Comparison of ENCODE assay signal across 17 mouse cellular contexts in genomic region chr6:82715653-82716052, GRCm38 (mm10). TPM values are rescaled to one million over a fixed set of nuclear protein-coding genes. Genes with fewer than 3 reads are reported as not detected.
DNase-seq lines count a peak whose midpoint lies in the region; ATAC-seq and TF ChIP-seq lines count a peak whose summit lies in the region.
"Had no signal": no experiment of that assay in that cellular context is flagged by ENCODE, and none has a peak within 500 bp of the region (broad histone marks: within the 10 kb centered on the region; RNA-seq: fewer than 3 reads in every experiment).

No protein-coding gene starts in this region.

- peak; percentile 6; the same call in 1 of the 2 replicates for ATAC-seq in hindbrain, embryonic 15.5 days (ENCODE audit: low FRiP score, low read depth)
- no peak for ATAC-seq in hindbrain, postnatal 0 days
- peak; percentile 57 for ATAC-seq in common myeloid progenitor, adult 5-6 weeks (replicated peaks; ENCODE audit: low read depth, poor library complexity, severe bottlenecking)
- peak; percentile 80 for ATAC-seq in megakaryocyte progenitor cell, adult 5-6 weeks (replicated peaks; ENCODE audit: poor library complexity)

- no peaks in the 10 kb centered on the region for H3K27me3 ChIP-seq in hindbrain, embryonic 15.5 days
- no peaks in the 10 kb centered on the region for H3K27me3 ChIP-seq in hindbrain, postnatal 0 days (ENCODE audit: insufficient read depth, low read length)

- H3K36me3 ChIP-seq in hindbrain, embryonic 15.5 days = no peaks in the 10 kb centered on the region
- no peaks in the 10 kb centered on the region for H3K36me3 ChIP-seq in hindbrain, postnatal 0 days (ENCODE audit: insufficient read depth, low read length)
- H3K36me3 ChIP-seq: midbrain, embryonic 10.5 days had no signal

- TF ChIP-seq CTCF in hindbrain, postnatal 0 days (IDR thresholded peaks at IDR 0.05; ENCODE audit: low read depth) = no peak

- H3K4me3 ChIP-seq in hindbrain, embryonic 15.5 days = no peak overlapping the region
- no peak overlapping the region for H3K4me3 ChIP-seq in hindbrain, postnatal 0 days (ENCODE audit: low read length)
- H3K4me3 ChIP-seq: erythroblast, embryonic 14.5 days; midbrain, embryonic 10.5 days had no signal

- no peaks in the 10 kb centered on the region for H3K9me3 ChIP-seq in hindbrain, embryonic 15.5 days
- H3K9me3 ChIP-seq in hindbrain, postnatal 0 days (ENCODE audit: low read length) = no peaks in the 10 kb centered on the region
- H3K9me3 ChIP-seq: midbrain, embryonic 10.5 days had no signal

- DNase-seq in hindbrain, postnatal 0 days (ENCODE audit: low spot score) = no peak
- DNase-seq in 3T3-L1 (ENCODE audit: low read depth, low spot score) = peak; percentile 40
- no peak for DNase-seq in thymus, postnatal 25 days
- no peak for DNase-seq in cerebellum, adult 11-12 months
- DNase-seq in Muller cell, postnatal 12 days (ENCODE audit: inconsistent ontology term) = no peak
- DNase-seq: cerebellum, adult 8-10 months; gastrocnemius, postnatal 14 days; heart, postnatal 4 days; kidney, adult 11 months; lung, adult 18-20 months; thymus, postnatal 14 days had no signal

- no peak overlapping the region for H3K4me2 ChIP-seq in hindbrain, embryonic 15.5 days
- H3K4me2 ChIP-seq in hindbrain, postnatal 0 days (ENCODE audit: low read depth, low read length) = no peak overlapping the region
- H3K4me2 ChIP-seq: heart, embryonic 11.5 days had no signal

- H3K4me1 ChIP-seq in hindbrain, embryonic 15.5 days (replicated peaks) = no peaks in the 10 kb centered on the region
- no peaks in the 10 kb centered on the region; the same call in 1 of the 2 replicates for H3K4me1 ChIP-seq in hindbrain, postnatal 0 days (ENCODE audit: insufficient read depth, low read length)
- H3K4me1 ChIP-seq: midbrain, embryonic 10.5 days had no signal

- WGBS in hindbrain, embryonic 15.5 days = 79% methylated on average over 3 of the region's 3 CpGs
- 82% methylated on average over 3 of the region's 3 CpGs for WGBS in hindbrain, postnatal 0 days

- no peak overlapping the region for H3K9ac ChIP-seq in hindbrain, embryonic 15.5 days
- H3K9ac ChIP-seq in hindbrain, postnatal 0 days (replicated peaks; ENCODE audit: low read length) = no peak overlapping the region

- no peak overlapping the region for H3K27ac ChIP-seq in hindbrain, embryonic 15.5 days (replicated peaks)
- H3K27ac ChIP-seq in hindbrain, postnatal 0 days = no peak overlapping the region
- H3K27ac ChIP-seq: midbrain, embryonic 10.5 days had no signal

RNA-seq across cellular contexts. Expression of gene Pole4, which starts 10.5 kb away (rescaled TPM):
- polyA plus RNA-seq in hindbrain, embryonic 15.5 days (2015; fragmentation: Nextera tagmentation; extraction: Ambion mirVana) = 125 and 130 TPM in 2 replicates
- total RNA-seq in hindbrain, postnatal 0 days (2014; rRNA removed) = 55.7 and 68.4 TPM in 2 replicates
- polyA plus RNA-seq in hindbrain, postnatal 0 days (2015; fragmentation: Nextera tagmentation; extraction: Ambion mirVana) = 136 and 142 TPM in 2 replicates
- 57.4 and 61.9 TPM in 2 replicates for total RNA-seq in common myeloid progenitor, adult 5-6 weeks (2017)
- 87.5 and 108 TPM in 2 replicates for total RNA-seq in megakaryocyte progenitor cell, adult 5-6 weeks (2015)
- total RNA-seq in megakaryocyte progenitor cell, adult 5-6 weeks (2017) = 42.6 and 48.6 TPM in 2 replicates

RNA-seq across cellular contexts. Expression of gene Hk2, which starts 58.6 kb away (rescaled TPM):
- 3.5 and 4.1 TPM in 2 replicates for polyA plus RNA-seq in hindbrain, embryonic 15.5 days (2015; fragmentation: Nextera tagmentation; extraction: Ambion mirVana)
- 6.0 and 13.0 TPM in 2 replicates for total RNA-seq in hindbrain, postnatal 0 days (2014; rRNA removed)
- 2.6 and 3.6 TPM in 2 replicates for polyA plus RNA-seq in hindbrain, postnatal 0 days (2015; fragmentation: Nextera tagmentation; extraction: Ambion mirVana)
- total RNA-seq in common myeloid progenitor, adult 5-6 weeks (2017) = 21.2 and 29.0 TPM in 2 replicates
- 40.9 and 44.3 TPM in 2 replicates for total RNA-seq in megakaryocyte progenitor cell, adult 5-6 weeks (2015)
- 39.7 and 54.4 TPM in 2 replicates for total RNA-seq in megakaryocyte progenitor cell, adult 5-6 weeks (2017)
